Mouse (Mus musculus): ENCODE measurements around the gene Defb42.

GRCm38 (mm10) chr14:63065391-63065790 is 18.6 kb downstream of the Defb42 start:
- TF ChIP-seq CHD2 (IDR thresholded peaks at IDR 0.05; ENCODE audit: low read length) = no peak
- no peak for TF ChIP-seq USF1 (IDR thresholded peaks at IDR 0.05; ENCODE audit: low read depth, low read length)
- TF ChIP-seq CTCF (conservative IDR thresholded peaks at IDR 0.05 in 1 of 2, IDR thresholded peaks at IDR 0.05 in 1 of 2; ENCODE audit: low read depth in 2 of 2, low read length in 2 of 2) = no peak
- no peak for TF ChIP-seq MAX (IDR thresholded peaks at IDR 0.05; ENCODE audit: low read length)
- TF ChIP-seq USF2 (conservative IDR thresholded peaks at IDR 0.05; ENCODE audit: low read depth, low read length) = no peak
- TF ChIP-seq ZKSCAN1 (IDR thresholded peaks at IDR 0.05; ENCODE audit: borderline replicate concordance, low read depth, low read length) = no peak
- TF ChIP-seq POLR2A (IDR thresholded peaks at IDR 0.05; ENCODE audit: low read depth, low read length) = no peak
- no peak for TF ChIP-seq NELFE (IDR thresholded peaks at IDR 0.05; ENCODE audit: low read depth, low read length)
- no peak for TF ChIP-seq POLR2AphosphoS2 (IDR thresholded peaks at IDR 0.05; ENCODE audit: low read depth, low read length)
- TF ChIP-seq EP300 (IDR thresholded peaks at IDR 0.05; ENCODE audit: low read length) = no peak
- TF ChIP-seq CHD1 (IDR thresholded peaks at IDR 0.05; ENCODE audit: low read depth, low read length) = no peak
- no peak for TF ChIP-seq MAZ (IDR thresholded peaks at IDR 0.05; ENCODE audit: low read depth, low read length)
- no peak for TF ChIP-seq TCF12 (IDR thresholded peaks at IDR 0.05; ENCODE audit: low read depth, low read length)

All from CH12.LX (cell line).